Comparison of ENCODE assay signal across 12 mouse cellular contexts in the genomic region with DNA sequence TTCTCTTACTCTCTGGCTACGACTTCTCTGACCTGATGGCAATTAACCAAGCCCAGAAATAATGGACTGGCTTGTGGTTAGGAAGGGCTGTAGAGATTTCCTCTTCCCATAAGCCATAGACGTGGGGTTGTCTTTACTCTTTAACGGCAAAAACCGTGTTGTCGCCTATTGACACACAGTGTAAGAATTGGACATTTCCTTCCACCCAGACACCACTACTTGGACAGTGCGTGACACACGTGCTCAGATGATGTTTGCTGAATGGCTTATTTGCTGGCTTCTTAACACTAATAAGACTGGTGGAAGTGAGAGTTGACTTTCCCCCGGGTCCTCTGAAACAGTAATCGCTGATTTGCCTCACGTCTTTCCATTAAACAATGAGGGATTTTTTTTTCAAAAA. TPM values are rescaled to one million over a fixed set of nuclear protein-coding genes. Genes with fewer than 3 reads are reported as not detected.
DNase-seq lines count a peak whose midpoint lies in the region; ATAC-seq and TF ChIP-seq lines count a peak whose summit lies in the region.
"Had no signal": no experiment of that assay in that cellular context is flagged by ENCODE, and none has a peak within 500 bp of the region (broad histone marks: within the 10 kb centered on the region; RNA-seq: fewer than 3 reads in every experiment).

No protein-coding gene starts in this region.

- no peak for TF ChIP-seq CTCF in hindbrain, postnatal 0 days (IDR thresholded peaks at IDR 0.05; ENCODE audit: low read depth)

- DNase-seq in forebrain, embryonic 11.5 days (ENCODE audit: low spot score) = no peak
- no peak for DNase-seq in forebrain, embryonic 10.5 days (ENCODE audit: extremely low spot score, low spot score)
- DNase-seq in neural tube, embryonic 11.5 days (ENCODE audit: low spot score) = no peak
- DNase-seq in hindbrain, postnatal 0 days (ENCODE audit: low spot score) = no peak
- DNase-seq in cerebellum, adult 9-11 months = no peak
- DNase-seq in layer of hippocampus, adult 11-12 months (ENCODE audit: low spot score) = no peak
- DNase-seq: lung, adult 2 months had no signal

- H3K27ac ChIP-seq in forebrain, embryonic 11.5 days (ENCODE audit: low read depth, low read length) = no peak overlapping the region
- H3K27ac ChIP-seq in forebrain, embryonic 10.5 days = no peak overlapping the region
- H3K27ac ChIP-seq in neural tube, embryonic 11.5 days (ENCODE audit: low read depth, low read length) = no peak overlapping the region
- H3K27ac ChIP-seq in neural tube, embryonic 15.5 days (replicated peaks) = no peak overlapping the region
- no peak overlapping the region for H3K27ac ChIP-seq in hindbrain, postnatal 0 days
- H3K27ac ChIP-seq: heart, embryonic 10.5 days; intestine, embryonic 15.5 days had no signal

- H3K36me3 ChIP-seq in forebrain, embryonic 11.5 days (ENCODE audit: control insufficient read depth, insufficient read depth, low read length) = no peaks in the 10 kb centered on the region
- H3K36me3 ChIP-seq in forebrain, embryonic 10.5 days (replicated peaks) = no peaks in the 10 kb centered on the region
- no peaks in the 10 kb centered on the region for H3K36me3 ChIP-seq in neural tube, embryonic 11.5 days (ENCODE audit: control insufficient read depth, insufficient read depth, low read length)
- H3K36me3 ChIP-seq in neural tube, embryonic 15.5 days = no peaks in the 10 kb centered on the region
- H3K36me3 ChIP-seq in hindbrain, postnatal 0 days (ENCODE audit: insufficient read depth, low read length) = no peaks in the 10 kb centered on the region
- H3K36me3 ChIP-seq: heart, embryonic 10.5 days; intestine, embryonic 15.5 days had no signal

- H3K27me3 ChIP-seq in forebrain, embryonic 11.5 days (ENCODE audit: control insufficient read depth, insufficient read depth, low read length) = no peaks in the 10 kb centered on the region
- 0 out of 2 replicates have a peak, but pooled peaks cover 5% of the 10 kb centered on the region for H3K27me3 ChIP-seq in forebrain, embryonic 10.5 days (ENCODE audit: poor library complexity, severe bottlenecking)
- no peaks in the 10 kb centered on the region for H3K27me3 ChIP-seq in neural tube, embryonic 11.5 days (ENCODE audit: control insufficient read depth, insufficient read depth, low read length)
- peaks cover 4% of the 10 kb centered on the region; the same call in 1 of the 2 replicates for H3K27me3 ChIP-seq in neural tube, embryonic 15.5 days (replicated peaks)
- H3K27me3 ChIP-seq in hindbrain, postnatal 0 days (ENCODE audit: insufficient read depth, low read length) = no peaks in the 10 kb centered on the region
- H3K27me3 ChIP-seq: intestine, embryonic 15.5 days had no signal

- no peaks in the 10 kb centered on the region for H3K9me3 ChIP-seq in forebrain, embryonic 11.5 days (ENCODE audit: control insufficient read depth, low read length)
- no peaks in the 10 kb centered on the region for H3K9me3 ChIP-seq in forebrain, embryonic 10.5 days
- no peaks in the 10 kb centered on the region for H3K9me3 ChIP-seq in neural tube, embryonic 11.5 days (ENCODE audit: control insufficient read depth, low read length)
- no peaks in the 10 kb centered on the region for H3K9me3 ChIP-seq in neural tube, embryonic 15.5 days (replicated peaks)
- H3K9me3 ChIP-seq in hindbrain, postnatal 0 days (ENCODE audit: low read length) = no peaks in the 10 kb centered on the region
- H3K9me3 ChIP-seq: heart, embryonic 10.5 days; intestine, embryonic 15.5 days had no signal

- H3K4me2 ChIP-seq in forebrain, embryonic 11.5 days (ENCODE audit: low read depth, low read length, severe bottlenecking) = no peak overlapping the region
- no peak overlapping the region for H3K4me2 ChIP-seq in neural tube, embryonic 11.5 days (ENCODE audit: low read depth)
- no peak overlapping the region for H3K4me2 ChIP-seq in neural tube, embryonic 15.5 days
- H3K4me2 ChIP-seq in hindbrain, postnatal 0 days (ENCODE audit: low read depth, low read length) = no peak overlapping the region

- H3K4me1 ChIP-seq in forebrain, embryonic 11.5 days (replicated peaks; ENCODE audit: control insufficient read depth, insufficient read depth, low read length) = peaks cover 5% of the 10 kb centered on the region; the same call in 1 of the 2 replicates
- peaks cover 13% of the 10 kb centered on the region for H3K4me1 ChIP-seq in forebrain, embryonic 10.5 days
- no peaks in the 10 kb centered on the region for H3K4me1 ChIP-seq in neural tube, embryonic 11.5 days (ENCODE audit: control insufficient read depth, insufficient read depth, low read length)
- peaks cover 7% of the 10 kb centered on the region for H3K4me1 ChIP-seq in neural tube, embryonic 15.5 days
- no peaks in the 10 kb centered on the region for H3K4me1 ChIP-seq in hindbrain, postnatal 0 days (ENCODE audit: insufficient read depth, low read length)

- no peak overlapping the region for H3K9ac ChIP-seq in forebrain, embryonic 11.5 days (ENCODE audit: low read length)
- H3K9ac ChIP-seq in neural tube, embryonic 11.5 days (ENCODE audit: low read length) = no peak overlapping the region
- H3K9ac ChIP-seq in neural tube, embryonic 15.5 days (replicated peaks) = no peak overlapping the region
- H3K9ac ChIP-seq in hindbrain, postnatal 0 days (replicated peaks; ENCODE audit: low read length) = no peak overlapping the region
- H3K9ac ChIP-seq: intestine, embryonic 15.5 days had no signal

- WGBS in forebrain, embryonic 11.5 days = 63% methylated on average over 10 of the region's 10 CpGs
- whole genome bisulfite sequencing in forebrain, embryonic 10.5 days = 62% methylated on average over 10 of the region's 10 CpGs
- 64% methylated on average over 10 of the region's 10 CpGs for WGBS in neural tube, embryonic 11.5 days
- 59% methylated on average over 10 of the region's 10 CpGs for WGBS in neural tube, embryonic 15.5 days
- whole genome bisulfite sequencing in hindbrain, postnatal 0 days = 51% methylated on average over 10 of the region's 10 CpGs

- ATAC-seq in forebrain, embryonic 11.5 days (replicated peaks; ENCODE audit: low FRiP score) = peak; percentile 50; the same call in 1 of the 2 replicates
- ATAC-seq in neural tube, embryonic 11.5 days (ENCODE audit: insufficient read depth, low FRiP score, low TSS enrichment) = peak; percentile 21; the same call in 1 of the 2 replicates
- no peak for ATAC-seq in neural tube, embryonic 15.5 days (ENCODE audit: low FRiP score)
- peak; percentile 22 for ATAC-seq in hindbrain, postnatal 0 days
- no peak for ATAC-seq in erythroblast, adult 5-6 weeks (replicated peaks; ENCODE audit: low FRiP score, poor library complexity, severe bottlenecking)

- H3K4me3 ChIP-seq in forebrain, embryonic 11.5 days (ENCODE audit: low read depth, low read length) = no peak overlapping the region
- no peak overlapping the region for H3K4me3 ChIP-seq in forebrain, embryonic 10.5 days
- H3K4me3 ChIP-seq in neural tube, embryonic 11.5 days (ENCODE audit: low read depth, low read length) = no peak overlapping the region
- no peak overlapping the region for H3K4me3 ChIP-seq in neural tube, embryonic 15.5 days (replicated peaks)
- H3K4me3 ChIP-seq in hindbrain, postnatal 0 days (ENCODE audit: low read length) = no peak overlapping the region
- H3K4me3 ChIP-seq: myocyte had no signal

RNA-seq across cellular contexts. Expression of gene Sypl, which starts 44.0 kb away (rescaled TPM):
- 49.4 and 53.3 TPM in 2 replicates for polyA plus RNA-seq in forebrain, embryonic 11.5 days (2014; fragmentation: Nextera tagmentation; extraction: Ambion mirVana)
- polyA plus RNA-seq in forebrain, embryonic 10.5 days (2016; fragmentation: Nextera tagmentation; extraction: Ambion mirVana) = 48.6 and 52.0 TPM in 2 replicates
- polyA plus RNA-seq in neural tube, embryonic 11.5 days (2014; fragmentation: Nextera tagmentation; extraction: Ambion mirVana) = 54.0 and 58.6 TPM in 2 replicates
- polyA plus RNA-seq in neural tube, embryonic 15.5 days (2015; fragmentation: Nextera tagmentation; extraction: Ambion mirVana) = 39.2 and 57.1 TPM in 2 replicates
- 21.5 and 22.6 TPM in 2 replicates for total RNA-seq in hindbrain, postnatal 0 days (2014; rRNA removed)
- polyA plus RNA-seq in hindbrain, postnatal 0 days (2015; fragmentation: Nextera tagmentation; extraction: Ambion mirVana) = 46.8 and 48.3 TPM in 2 replicates
- total RNA-seq in erythroblast, adult 5-6 weeks (2015; ENCODE audit: low replicate concordance) = 34.6 and 44.3 TPM in 2 replicates
- 10.3 and 17.8 TPM in 2 replicates for total RNA-seq in erythroblast, adult 5-6 weeks (2017; ENCODE audit: low replicate concordance)

Comparison
In these comparisons a context has a peak if more than half of its experiments do, and no peak if none do; other contexts are left out.
1. ATAC-seq: peak in forebrain, embryonic 11.5 days (single experiment), neural tube, embryonic 11.5 days (single experiment) and hindbrain, postnatal 0 days (single experiment); none in neural tube, embryonic 15.5 days (single experiment) and erythroblast, adult 5-6 weeks (single experiment).